Mouse (Mus musculus) heart, embryonic 10.5 days (tissue): ENCODE results near the gene Krt20. TPM values are rescaled to one million over a fixed set of nuclear protein-coding genes. Genes with fewer than 3 reads are reported as not detected.

Source experiments
- DNase-seq: peaks from one replicate; pipeline ENCODE4 v3.0.0-alpha.2; 2017; ENCODE audit warnings: low spot score
- H3K27ac ChIP-seq: fragments of 300-500 bp; sonication (generic); 2 replicates; pipeline ENCODE4 v1.5.1; 2016; ENCODE audit warnings: mild to moderate bottlenecking
- H3K27me3 ChIP-seq: fragments of 300-500 bp; sonication (generic); 2 replicates; pipeline ENCODE4 v1.6.1; 2016; ENCODE audit warnings: mild to moderate bottlenecking; ENCODE audit not compliant: poor library complexity, insufficient read depth, severe bottlenecking
- H3K36me3 ChIP-seq: fragments of 300-500 bp; sonication (generic); 2 replicates; pipeline ENCODE4 v1.6.1; 2016; ENCODE audit warnings: mild to moderate bottlenecking, moderate library complexity
- H3K4me1 ChIP-seq: fragments of 300-500 bp; sonication (generic); 2 replicates; pipeline ENCODE4 v1.6.1; 2016; ENCODE audit warnings: mild to moderate bottlenecking
- H3K4me3 ChIP-seq: fragments of 300-500 bp; sonication (generic); 2 replicates; pipeline ENCODE4 v1.5.1; 2016; ENCODE audit warnings: mild to moderate bottlenecking, moderate library complexity
- H3K9me3 ChIP-seq: fragments of 300-500 bp; sonication (generic); 2 replicates; pipeline ENCODE4 v1.6.1; 2016; ENCODE audit warnings: mild to moderate bottlenecking, moderate library complexity
- WGBS: fragments of 180-500 bp; shearing (Covaris S2); methylation state at CpG from one replicate; pipeline ENCODE4 v1.1.7; 2016; 5-methylcytosine and 5-hydroxymethylcytosine counted together
- polyA plus RNA-seq: library from polyadenylated mRNA; unstranded; fragments of >200 nt; fragmentation: Nextera tagmentation; extraction: Ambion mirVana; gene quantifications from 2 replicates; pipeline ENCODE4 v1.2.1, GENCODE M21; 2016

Krt20 gene
- polyA plus RNA-seq, 1 experiment from 2014 or later: 9.5 TPM

DNA sequence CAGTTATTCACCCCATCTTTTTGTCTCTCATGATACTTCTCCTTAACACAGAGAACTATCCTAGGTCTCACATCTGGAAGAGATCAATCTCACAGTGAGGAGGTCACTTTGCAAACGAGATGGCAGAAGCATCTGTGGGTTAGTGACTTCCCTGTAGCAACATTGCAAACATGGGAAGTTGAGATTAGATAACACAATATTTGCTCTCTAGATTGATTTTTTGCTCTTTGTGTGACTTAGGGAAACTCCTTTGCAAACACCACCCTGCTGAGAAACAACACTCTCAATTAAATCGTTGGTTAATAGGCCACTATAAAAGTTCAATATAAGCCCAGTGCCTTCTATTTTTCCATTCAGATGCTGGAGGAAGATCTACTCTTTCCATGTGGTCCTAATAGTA is 10.8 kb upstream of the Krt20 start:
- WGBS: 45% methylated on average over 2 of the region's 2 CpGs

DNA sequence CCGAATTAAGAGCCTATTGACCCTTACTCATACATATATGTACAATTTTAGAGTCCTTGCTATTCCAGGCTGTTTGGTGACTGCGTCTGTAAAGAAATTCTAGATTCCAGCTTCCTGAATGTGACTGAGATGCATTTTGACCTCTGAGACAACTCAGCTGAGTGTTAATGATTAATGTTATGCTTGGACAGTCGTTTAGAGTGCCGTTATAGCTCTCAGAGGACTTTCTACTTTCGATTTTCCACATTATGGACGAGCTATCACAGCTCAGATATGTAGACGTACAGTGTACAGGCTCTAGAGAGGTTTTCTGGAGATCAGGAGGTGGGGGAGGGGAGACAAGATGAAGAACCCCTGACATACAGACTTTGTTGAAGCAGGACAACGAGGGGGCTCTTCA is 3.3 kb upstream of the Krt20 start:
- Histone ChIP-seq H3K4me1 (peaks cover 7% of the 10 kb centered on the region), H3K27ac (no peak overlapping the region), H3K4me3 (no peak overlapping the region), H3K36me3 (no peaks in the 10 kb centered on the region), H3K9me3 (no peaks in the 10 kb centered on the region), H3K27me3 (no peaks in the 10 kb centered on the region)
- WGBS: 66% methylated on average over 8 of the region's 8 CpGs
- DNase-seq: no peak

More for the DNA sequence above, 10.8 kb upstream of the Krt20 start:
- Histone ChIP-seq H3K27ac (no peak overlapping the region), H3K4me1 (no peaks in the 10 kb centered on the region), H3K9me3 (no peaks in the 10 kb centered on the region), H3K27me3 (peaks cover 4% of the 10 kb centered on the region; the same call in 1 of the 2 replicates), H3K4me3 (no peak overlapping the region), H3K36me3 (no peaks in the 10 kb centered on the region)
- DNase-seq: no peak

DNA sequence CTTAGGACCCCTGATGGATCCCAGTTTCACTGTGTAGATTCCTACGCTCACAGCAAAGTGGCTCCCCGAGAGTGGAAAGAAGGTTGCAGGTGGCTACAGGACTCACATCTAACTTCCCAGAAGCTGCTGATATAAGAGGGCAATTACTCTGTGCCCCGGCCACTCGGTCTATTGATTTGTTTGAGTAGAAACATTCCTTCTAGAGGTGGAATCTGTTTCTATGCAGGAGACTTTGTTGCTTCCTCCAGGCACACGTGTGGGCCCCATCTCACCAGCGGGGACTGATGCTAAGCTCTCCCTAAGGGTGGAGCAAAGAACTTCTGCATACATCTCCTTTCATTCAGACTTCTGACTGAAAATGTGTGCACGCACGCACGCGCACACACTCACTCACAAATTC is 1.5 kb upstream of the Krt20 start:
- Histone ChIP-seq H3K9me3 (no peaks in the 10 kb centered on the region), H3K36me3 (no peaks in the 10 kb centered on the region), H3K27ac (no peak overlapping the region), H3K27me3 (no peaks in the 10 kb centered on the region), H3K4me3 (no peak overlapping the region), H3K4me1 (peaks cover 7% of the 10 kb centered on the region)
- 77% methylated on average over 10 of the region's 10 CpGs for WGBS
- DNase-seq: no peak

DNA sequence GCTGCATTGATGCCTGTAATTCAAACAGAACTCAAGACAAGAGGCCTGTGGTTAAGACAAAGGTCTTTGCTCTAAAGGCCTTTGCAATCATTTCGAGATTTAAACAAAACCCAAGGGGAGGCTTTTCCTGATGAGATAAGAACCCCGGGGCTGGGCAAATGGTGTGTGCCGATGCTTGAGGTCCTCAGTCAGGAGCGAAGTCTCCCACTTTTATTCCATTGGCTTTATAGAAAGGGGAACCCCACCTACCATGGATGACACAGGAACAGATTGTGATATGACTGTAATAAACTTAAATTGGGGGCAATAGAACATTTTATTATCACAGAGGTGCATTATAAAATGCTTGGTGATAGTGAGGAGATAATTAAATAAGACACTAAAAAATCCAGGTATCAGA is 1.3 kb downstream of the Krt20 start:
- Histone ChIP-seq H3K4me3 (no peak overlapping the region), H3K27me3 (no peaks in the 10 kb centered on the region), H3K4me1 (peaks cover 7% of the 10 kb centered on the region), H3K27ac (no peak overlapping the region), H3K36me3 (no peaks in the 10 kb centered on the region), H3K9me3 (no peaks in the 10 kb centered on the region)
- 67% methylated on average over 4 of the region's 4 CpGs for WGBS
- DNase-seq: no peak

GRCm38 (mm10) chr11:99430670-99431069 is 7.3 kb downstream of the Krt20 start:
- no peak for DNase-seq
- H3K27ac ChIP-seq: no peak overlapping the region
- H3K27me3 ChIP-seq: no peaks in the 10 kb centered on the region

GRCm38 (mm10) chr11:99422159-99422558 is 15.8 kb downstream of the Krt20 start, which contains the start of gene Krt12:
Krt12 (minus strand) TSS chr11:99422259.
- H3K36me3 ChIP-seq: no peaks in the 10 kb centered on the region
- no peak within 1 kb of the TSS for H3K27ac ChIP-seq
- DNase-seq: no peak
- no peaks in the 10 kb centered on the region for H3K4me1 ChIP-seq
- WGBS: 75% methylated on average over 10 of the region's 10 CpGs
- peaks cover 8% of the 10 kb centered on the region; the same call in 1 of the 2 replicates for H3K27me3 ChIP-seq
- H3K9me3 ChIP-seq: no peaks in the 10 kb centered on the region
- no peak within 1 kb of the TSS for H3K4me3 ChIP-seq

More at GRCm38 (mm10) chr11:99430670-99431069, 7.3 kb downstream of the Krt20 start:
- Histone ChIP-seq H3K9me3 (no peaks in the 10 kb centered on the region), H3K4me3 (no peak overlapping the region), H3K36me3 (no peaks in the 10 kb centered on the region), H3K4me1 (no peaks in the 10 kb centered on the region)
- WGBS: 54% methylated on average over 12 of the region's 12 CpGs

- Histone ChIP-seq H3K27ac (no peak overlapping the region), H3K36me3 (no peaks in the 10 kb centered on the region), H3K4me3 (no peak overlapping the region), H3K4me1 (no peaks in the 10 kb centered on the region), H3K27me3 (peaks cover 8% of the 10 kb centered on the region; the same call in 1 of the 2 replicates), H3K9me3 (no peaks in the 10 kb centered on the region)
- WGBS: 41% methylated on average over 10 of the region's 10 CpGs
- DNase-seq: no peak
Measured at GRCm38 (mm10) chr11:99420586-99420985, 17.4 kb downstream of the Krt20 start.

- Histone ChIP-seq H3K36me3 (no peaks in the 10 kb centered on the region), H3K27me3 (peaks cover 8% of the 10 kb centered on the region; the same call in 1 of the 2 replicates), H3K4me1 (no peaks in the 10 kb centered on the region), H3K27ac (no peak overlapping the region), H3K4me3 (no peak overlapping the region), H3K9me3 (no peaks in the 10 kb centered on the region)
- no peak for DNase-seq
- WGBS: 65% methylated on average over 16 of the region's 16 CpGs
Measured at GRCm38 (mm10) chr11:99417819-99418218, 20.1 kb downstream of the Krt20 start.

DNA sequence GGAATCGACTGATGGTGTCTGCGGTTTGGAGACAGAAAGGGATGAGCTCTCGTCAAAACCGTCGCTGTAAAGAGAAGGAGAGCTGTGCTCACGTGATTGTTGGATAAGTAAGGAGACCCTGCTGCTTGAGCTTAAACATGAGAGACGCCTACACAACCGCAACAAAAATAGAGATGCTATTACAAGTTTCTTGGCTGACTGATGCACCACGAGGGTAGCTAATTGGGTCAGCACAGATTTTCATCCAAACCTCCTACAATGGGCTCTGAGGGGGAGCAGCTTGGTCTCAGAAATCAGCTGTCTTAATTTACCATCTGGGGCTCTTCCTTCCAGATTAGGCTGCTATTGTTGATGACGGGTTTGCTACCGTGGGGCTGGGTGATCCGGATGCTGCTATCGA is 21.0 kb downstream of the Krt20 start:
- H3K4me3 ChIP-seq: no peak overlapping the region
- H3K4me1 ChIP-seq: no peaks in the 10 kb centered on the region
- no peaks in the 10 kb centered on the region for H3K36me3 ChIP-seq
- no peaks in the 10 kb centered on the region for H3K9me3 ChIP-seq
- no peak for DNase-seq
- 86% methylated on average over 13 of the region's 13 CpGs for WGBS
- H3K27ac ChIP-seq: no peak overlapping the region
- H3K27me3 ChIP-seq: peaks cover 8% of the 10 kb centered on the region; the same call in 1 of the 2 replicates

DNA sequence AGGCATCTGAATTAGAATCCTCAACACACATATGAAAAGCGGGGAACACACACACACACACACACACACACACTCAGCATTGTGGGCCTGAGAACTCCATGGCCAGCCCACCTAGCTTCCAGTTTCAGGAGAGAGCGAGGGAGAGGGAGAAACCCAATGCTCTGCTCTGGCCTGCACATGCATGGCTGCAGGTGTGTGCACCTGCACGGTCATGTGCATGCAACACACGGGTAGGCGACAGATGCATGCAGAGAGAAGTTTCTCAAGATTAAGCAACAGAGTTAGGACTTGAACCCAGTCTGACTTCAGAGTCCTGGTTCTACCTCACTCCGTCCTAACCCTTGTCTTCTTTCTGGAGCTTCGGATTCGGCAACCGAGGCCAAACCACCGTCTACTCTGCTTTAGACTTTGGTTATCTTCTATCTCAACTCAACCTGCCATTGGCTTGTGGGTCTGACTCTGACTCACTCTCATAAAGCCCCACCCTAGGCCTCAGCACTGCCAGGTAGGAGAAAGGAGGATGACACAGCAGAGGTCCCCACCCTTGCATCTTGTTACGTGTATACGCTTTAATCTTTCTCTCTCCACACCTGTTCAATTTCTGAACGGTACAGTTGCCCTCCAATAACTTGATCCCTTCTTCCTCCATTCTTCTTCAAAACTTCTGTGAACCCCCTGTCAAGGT is 23.3 kb downstream of the Krt20 start:
- H3K27me3 ChIP-seq: peaks cover 8% of the 10 kb centered on the region; the same call in 1 of the 2 replicates
- H3K9me3 ChIP-seq: no peaks in the 10 kb centered on the region
- H3K4me3 ChIP-seq: no peak overlapping the region
- 85% methylated on average over 13 of the region's 13 CpGs for WGBS
- no peak overlapping the region for H3K27ac ChIP-seq
- no peak for DNase-seq
- no peaks in the 10 kb centered on the region for H3K36me3 ChIP-seq
- H3K4me1 ChIP-seq: no peaks in the 10 kb centered on the region

DNA sequence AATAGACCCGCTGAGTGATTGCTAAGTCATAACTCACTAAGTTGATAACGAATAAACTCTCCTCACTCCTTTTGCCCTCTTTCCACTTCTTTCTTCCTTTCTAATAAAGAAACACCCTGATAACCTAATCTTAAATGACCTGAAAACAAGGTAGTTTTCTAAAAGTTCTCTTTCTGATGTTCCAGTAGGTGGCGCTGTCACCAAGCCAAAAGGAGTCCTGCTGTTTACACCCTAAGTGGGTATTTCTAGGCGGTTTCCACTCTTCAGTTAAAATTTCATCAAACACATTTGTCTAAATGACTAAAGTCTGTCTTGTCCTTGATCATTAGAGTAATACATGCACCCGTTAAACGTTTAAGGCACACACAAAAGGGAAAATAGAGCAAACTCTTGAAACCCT is 24.7 kb downstream of the Krt20 start:
- Histone ChIP-seq H3K4me1 (no peaks in the 10 kb centered on the region), H3K4me3 (no peak overlapping the region), H3K36me3 (no peaks in the 10 kb centered on the region), H3K27me3 (peaks cover 7% of the 10 kb centered on the region; the same call in 1 of the 2 replicates), H3K9me3 (no peaks in the 10 kb centered on the region), H3K27ac (no peak overlapping the region)
- no peak for DNase-seq
- WGBS: 20% methylated on average over 6 of the region's 6 CpGs

- H3K4me3 ChIP-seq: no peak overlapping the region
- no peaks in the 10 kb centered on the region for H3K9me3 ChIP-seq
- no peaks in the 10 kb centered on the region for H3K36me3 ChIP-seq
- no peaks in the 10 kb centered on the region for H3K4me1 ChIP-seq
- no peak overlapping the region for H3K27ac ChIP-seq
- DNase-seq: no peak
- WGBS: 71% methylated on average over 10 of the region's 10 CpGs
- 0 out of 2 replicates have a peak, but pooled peaks cover 1% of the 10 kb centered on the region for H3K27me3 ChIP-seq
Measured at GRCm38 (mm10) chr11:99406186-99406585, 31.8 kb downstream of the Krt20 start.

GRCm38 (mm10) chr11:99399956-99400549 is 37.9 kb downstream of the Krt20 start:
- no peak overlapping the region for H3K4me3 ChIP-seq
- H3K27me3 ChIP-seq: peaks cover 22% of the 10 kb centered on the region
- no peak for DNase-seq
- no peak overlapping the region for H3K27ac ChIP-seq
- no peaks in the 10 kb centered on the region for H3K4me1 ChIP-seq
- H3K36me3 ChIP-seq: no peaks in the 10 kb centered on the region
- 76% methylated on average over 13 of the region's 13 CpGs for WGBS
- no peaks in the 10 kb centered on the region for H3K9me3 ChIP-seq
